In the genomic region with DNA sequence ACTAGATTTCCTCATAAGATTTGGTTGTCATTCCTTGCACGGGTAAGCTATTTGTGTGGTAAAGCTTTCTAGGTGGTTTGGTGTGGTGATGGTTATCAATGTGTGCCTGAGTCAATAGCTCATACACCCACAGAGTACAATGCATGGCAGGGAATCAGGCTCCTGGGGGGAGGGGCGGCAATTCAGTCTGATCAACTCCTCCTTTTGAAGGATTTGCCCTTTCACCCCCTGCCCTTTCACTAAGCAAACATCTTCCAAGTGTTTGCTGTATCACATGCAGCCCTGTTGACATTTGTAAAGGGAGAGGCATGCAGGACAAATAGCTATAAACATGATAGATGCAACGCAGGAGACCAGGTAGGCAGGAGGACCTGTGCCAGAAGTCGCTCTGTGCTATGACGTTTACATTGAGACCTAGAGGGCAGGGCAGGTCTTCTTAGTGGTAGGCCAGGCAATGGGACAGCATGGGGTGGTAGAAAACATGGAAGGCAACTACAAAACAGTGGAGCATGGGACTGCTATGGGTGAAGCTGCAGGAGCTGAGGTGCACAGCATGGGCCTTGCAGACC, we compare ENCODE assay signal across 18 mouse cellular contexts. TPM values are rescaled to one million over a fixed set of nuclear protein-coding genes. Genes with fewer than 3 reads are reported as not detected.
A peak's percentile ranks its signal among the peaks of the same experiment; 100 is the strongest.
DNase-seq lines count a peak whose midpoint lies in the region; ATAC-seq and TF ChIP-seq lines count a peak whose summit lies in the region.
"Had no signal": no experiment of that assay in that cellular context is flagged by ENCODE, and none has a peak within 500 bp of the region (broad histone marks: within the 10 kb centered on the region; RNA-seq: fewer than 3 reads in every experiment).

No protein-coding gene starts in this region.

- WGBS in stomach, postnatal 0 days = 39% methylated on average over 5 of the region's 5 CpGs

- H3K9me3 ChIP-seq in megakaryocyte, embryonic 14.5 days = no peaks in the 10 kb centered on the region
- no peaks in the 10 kb centered on the region for H3K9me3 ChIP-seq in stomach, postnatal 0 days (ENCODE audit: control insufficient read depth, low read length)
- H3K9me3 ChIP-seq: embryonic facial prominence, embryonic 12.5 days; forebrain, embryonic 15.5 days; heart, embryonic 13.5 days; hindbrain, embryonic 15.5 days had no signal

- no peak for ATAC-seq in megakaryocyte, adult 5-6 weeks (ENCODE audit: poor library complexity, severe bottlenecking)
- ATAC-seq in stomach, postnatal 0 days (ENCODE audit: low FRiP score, low TSS enrichment) = peak; percentile 70
- ATAC-seq: forebrain, embryonic 15.5 days had no signal

- no peak overlapping the region for H3K27ac ChIP-seq in stomach, postnatal 0 days (replicated peaks)
- H3K27ac ChIP-seq: embryonic facial prominence, embryonic 12.5 days; forebrain, embryonic 15.5 days; heart, adult 2 months; heart, embryonic 13.5 days; hindbrain, embryonic 15.5 days had no signal

- peaks cover 58% of the 10 kb centered on the region for H3K4me1 ChIP-seq in megakaryocyte, embryonic 14.5 days
- H3K4me1 ChIP-seq in stomach, postnatal 0 days (replicated peaks; ENCODE audit: control insufficient read depth, insufficient read depth) = no peaks in the 10 kb centered on the region
- H3K4me1 ChIP-seq: embryonic facial prominence, embryonic 12.5 days; forebrain, embryonic 15.5 days; heart, embryonic 13.5 days; hindbrain, embryonic 15.5 days had no signal

- H3K9ac ChIP-seq in stomach, postnatal 0 days (ENCODE audit: low read length) = no peak overlapping the region
- H3K9ac ChIP-seq: embryonic facial prominence, embryonic 12.5 days; forebrain, embryonic 15.5 days; heart, embryonic 13.5 days; hindbrain, embryonic 15.5 days had no signal

- TF ChIP-seq EP300 in stomach, postnatal 0 days (optimal IDR thresholded peaks at IDR 0.05) = no peak

- peak overlapping the region; percentile 15 for H3K4me3 ChIP-seq in megakaryocyte, embryonic 14.5 days (replicated peaks)
- no peak overlapping the region for H3K4me3 ChIP-seq in stomach, postnatal 0 days (ENCODE audit: low read depth, low read length)
- H3K4me3 ChIP-seq: embryonic facial prominence, embryonic 12.5 days; forebrain, embryonic 15.5 days; heart, adult 2 months; heart, embryonic 13.5 days; hindbrain, embryonic 15.5 days had no signal

- H3K4me2 ChIP-seq in stomach, postnatal 0 days (replicated peaks; ENCODE audit: low read depth) = no peak overlapping the region
- H3K4me2 ChIP-seq: embryonic facial prominence, embryonic 12.5 days; forebrain, embryonic 15.5 days; heart, embryonic 13.5 days; hindbrain, embryonic 15.5 days had no signal

- H3K27me3 ChIP-seq in megakaryocyte, embryonic 14.5 days (replicated peaks) = no peaks in the 10 kb centered on the region
- H3K27me3 ChIP-seq in stomach, postnatal 0 days (ENCODE audit: control insufficient read depth, insufficient read depth, low read length) = no peaks in the 10 kb centered on the region
- H3K27me3 ChIP-seq: embryonic facial prominence, embryonic 12.5 days; forebrain, embryonic 15.5 days; heart, embryonic 13.5 days; hindbrain, embryonic 15.5 days had no signal

- peaks cover 87% of the 10 kb centered on the region for H3K36me3 ChIP-seq in megakaryocyte, embryonic 14.5 days (replicated peaks; ENCODE audit: low read length)
- no peaks in the 10 kb centered on the region for H3K36me3 ChIP-seq in stomach, postnatal 0 days (ENCODE audit: control insufficient read depth, insufficient read depth, low read length)
- H3K36me3 ChIP-seq: embryonic facial prominence, embryonic 12.5 days; forebrain, embryonic 15.5 days; heart, embryonic 13.5 days; hindbrain, embryonic 15.5 days had no signal

- TF ChIP-seq CTCF in stomach, postnatal 0 days (IDR thresholded peaks at IDR 0.05; ENCODE audit: low read depth) = no peak

- DNase-seq in urinary bladder, postnatal 14 days (ENCODE audit: low spot score) = peak; percentile 75
- no peak for DNase-seq in urinary bladder, postnatal 10 days (ENCODE audit: low spot score)
- peak; percentile 52 for DNase-seq in stomach, postnatal 0 days (ENCODE audit: low spot score)
- no peak for DNase-seq in right cerebral cortex, postnatal 14 days
- no peak for DNase-seq in cerebellum, adult 8-10 months
- DNase-seq: adrenal gland, postnatal 36 days; cerebellum, adult 11 months; cerebellum, adult 9-10 months; cerebellum, postnatal 25 days; gastrocnemius, postnatal 36 days; heart, adult 2 months; heart, postnatal 36 days had no signal

RNA-seq across cellular contexts. Expression of a gene that starts 20.7 kb away (rescaled TPM):
- 0.79 and 1.9 TPM in 2 replicates for polyA plus RNA-seq in megakaryocyte, embryonic 14.5 days (2012; ENCODE audit: insufficient read depth, low replicate concordance)
- 122 and 129 TPM in 2 replicates for total RNA-seq in megakaryocyte, adult 5-6 weeks (2015)
- 57.3 and 67.7 TPM in 2 replicates for total RNA-seq in megakaryocyte, adult 5-6 weeks (2017)
- 1.6 TPM in 2 replicates for polyA plus RNA-seq in stomach, postnatal 0 days (2015; fragmentation: Nextera tagmentation; extraction: Ambion mirVana)

Comparison
In these comparisons a context has a peak if more than half of its experiments do, and no peak if none do; other contexts are left out.
1. DNase-seq: peak in urinary bladder, postnatal 14 days (single experiment) and stomach, postnatal 0 days (single experiment); none in urinary bladder, postnatal 10 days (single experiment), right cerebral cortex, postnatal 14 days (single experiment) and cerebellum, adult 8-10 months (single experiment).